Mouse (Mus musculus) urinary bladder, adult 18-20 months (tissue): Measurements from ENCODE around the gene Nprl3.
A peak's percentile ranks its signal among the peaks of the same experiment; 100 is the strongest.

Source experiments
- DNase-seq, 2 experiments: peaks; one replicate each; pipeline ENCODE4 v3.0.0; 2022; ENCODE audit warnings: low spot score in 2 of 2, mixed read lengths in 2 of 2

Nprl3 gene

DNA sequence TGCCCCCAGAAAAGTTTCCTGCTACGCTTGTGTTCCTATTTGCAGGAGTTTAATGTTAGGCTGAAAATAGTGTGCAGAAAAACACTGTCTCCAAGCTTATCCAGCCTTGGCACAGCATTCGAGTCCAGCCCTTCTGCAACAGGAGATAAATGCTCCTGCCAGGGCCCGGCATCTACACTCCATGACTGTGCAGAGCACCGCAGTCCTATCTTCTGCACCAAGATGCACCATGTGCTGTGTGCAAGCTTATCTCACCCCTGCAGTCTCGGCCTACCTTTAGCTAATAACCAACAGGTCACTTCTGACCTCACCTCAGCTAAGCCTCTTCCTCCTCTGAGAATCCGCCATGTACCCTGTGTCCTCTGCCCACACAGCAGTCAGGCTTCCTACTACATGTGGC lies 21.9 kb downstream of the Nprl3 start:
- no peak for DNase-seq

DNA sequence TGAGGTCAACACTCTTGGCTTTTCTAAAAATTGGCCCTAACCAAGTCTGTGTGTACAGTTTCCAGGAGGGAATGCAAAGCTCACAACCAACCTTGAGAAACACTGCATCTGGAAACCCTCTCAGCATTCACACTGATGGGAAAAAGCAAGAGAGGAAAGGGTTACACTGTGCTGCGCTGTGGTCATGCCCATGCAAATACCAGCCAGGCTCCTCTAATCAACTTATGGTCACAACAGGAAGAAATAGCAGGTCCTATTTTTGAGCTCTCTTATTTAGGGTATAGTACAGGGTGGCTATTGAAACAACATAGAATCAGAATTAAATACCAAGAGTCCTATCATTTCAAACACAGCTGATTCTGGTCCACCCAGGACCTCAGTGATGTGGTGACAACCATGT lies 22.9 kb downstream of the Nprl3 start:
- DNase-seq: no peak

DNA sequence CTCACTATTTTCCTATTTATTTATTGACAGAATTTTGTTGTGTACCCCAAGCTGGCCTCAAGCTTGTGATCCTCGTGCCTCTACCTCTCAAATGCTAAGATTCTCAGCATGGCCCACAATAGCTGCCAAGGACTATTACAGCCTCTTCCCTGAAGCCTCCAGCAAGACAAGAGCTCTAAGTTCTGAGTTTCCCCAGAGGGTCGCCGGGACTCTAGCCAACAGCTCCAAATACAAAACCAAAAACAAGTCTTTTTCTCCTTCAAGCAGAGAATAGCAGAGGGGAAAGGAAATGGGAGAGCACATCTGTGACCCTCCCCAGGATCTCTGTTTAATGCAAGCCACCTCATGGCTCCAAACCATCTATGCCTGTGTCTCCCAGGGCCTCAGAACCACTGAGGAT lies 23.4 kb downstream of the Nprl3 start:
- no peak for DNase-seq

DNA sequence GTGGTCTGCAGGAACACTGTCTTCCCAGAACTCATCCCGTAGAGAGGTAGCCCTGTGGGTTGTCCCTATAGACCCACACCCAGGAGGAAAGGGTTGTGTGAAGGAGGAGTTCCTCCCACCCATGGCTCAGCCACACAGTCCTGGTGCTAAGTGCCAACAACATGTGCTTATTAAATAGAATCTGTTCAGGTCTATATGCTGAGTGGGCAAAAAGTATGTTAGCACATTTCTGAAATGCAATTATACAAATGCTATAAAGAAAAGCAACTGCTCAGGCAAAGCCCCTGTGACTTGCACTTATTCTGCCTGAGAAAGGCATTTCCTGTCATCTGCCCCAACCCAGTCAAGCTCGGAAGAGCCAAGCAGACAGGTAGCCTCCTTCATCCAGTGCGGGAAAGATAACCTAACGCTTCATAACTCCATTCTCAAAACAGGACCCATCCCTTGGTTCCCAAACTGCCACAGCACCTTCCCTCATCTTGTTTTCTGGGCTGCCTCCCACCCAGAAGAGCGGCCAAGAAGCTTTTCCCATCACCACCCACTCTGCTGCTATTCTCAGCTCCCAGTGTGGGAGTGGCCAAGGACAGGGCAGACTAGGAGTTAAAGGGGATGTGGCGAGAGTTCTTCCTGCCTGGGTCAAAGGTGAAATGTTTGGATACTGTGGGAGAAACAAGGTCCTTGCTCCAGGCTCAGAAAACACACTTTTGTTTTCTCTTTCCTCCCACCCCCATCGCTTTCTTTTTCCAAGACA lies 24.1 kb downstream of the Nprl3 start:
- no peak for DNase-seq

DNA sequence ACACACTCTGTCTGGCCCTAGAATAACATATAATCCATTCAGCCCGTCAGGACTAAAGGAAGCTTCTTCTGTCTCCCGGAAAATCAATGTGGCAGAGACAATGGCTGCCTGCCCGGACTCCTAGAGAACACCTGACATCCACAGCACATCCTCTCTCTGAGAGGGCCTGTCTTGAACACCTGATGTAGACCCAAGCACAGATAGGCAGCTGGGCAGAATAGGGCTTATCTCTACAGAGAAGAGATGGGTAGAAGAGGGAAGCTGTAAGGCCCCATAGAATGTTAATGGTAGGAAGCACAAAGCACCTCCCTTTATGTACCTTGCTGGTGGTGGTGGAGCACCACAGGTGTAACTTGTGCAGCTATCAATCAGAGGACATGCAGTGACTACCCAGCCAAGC lies 25.3 kb downstream of the Nprl3 start:
- DNase-seq: no peak

DNA sequence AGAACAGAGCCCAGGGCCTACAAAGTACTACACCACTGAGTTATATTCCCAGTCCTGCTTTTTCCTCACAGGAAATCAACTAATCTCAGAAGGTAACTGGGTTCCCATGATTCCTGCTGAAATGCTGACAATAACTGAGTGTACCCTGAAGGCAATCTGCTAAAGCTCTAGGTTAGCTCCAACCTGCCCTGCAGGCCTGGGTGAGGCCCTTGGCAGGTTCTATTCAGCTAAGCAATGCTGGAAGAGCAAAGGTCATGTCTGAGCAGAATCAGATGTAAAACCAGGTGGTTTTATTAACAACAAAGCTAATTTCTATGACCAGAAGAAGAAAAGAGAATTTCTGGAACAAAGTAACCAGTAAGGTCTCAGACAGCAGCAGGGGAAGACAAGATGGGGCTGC lies 26.1 kb downstream of the Nprl3 start:
- DNase-seq: no peak

DNA sequence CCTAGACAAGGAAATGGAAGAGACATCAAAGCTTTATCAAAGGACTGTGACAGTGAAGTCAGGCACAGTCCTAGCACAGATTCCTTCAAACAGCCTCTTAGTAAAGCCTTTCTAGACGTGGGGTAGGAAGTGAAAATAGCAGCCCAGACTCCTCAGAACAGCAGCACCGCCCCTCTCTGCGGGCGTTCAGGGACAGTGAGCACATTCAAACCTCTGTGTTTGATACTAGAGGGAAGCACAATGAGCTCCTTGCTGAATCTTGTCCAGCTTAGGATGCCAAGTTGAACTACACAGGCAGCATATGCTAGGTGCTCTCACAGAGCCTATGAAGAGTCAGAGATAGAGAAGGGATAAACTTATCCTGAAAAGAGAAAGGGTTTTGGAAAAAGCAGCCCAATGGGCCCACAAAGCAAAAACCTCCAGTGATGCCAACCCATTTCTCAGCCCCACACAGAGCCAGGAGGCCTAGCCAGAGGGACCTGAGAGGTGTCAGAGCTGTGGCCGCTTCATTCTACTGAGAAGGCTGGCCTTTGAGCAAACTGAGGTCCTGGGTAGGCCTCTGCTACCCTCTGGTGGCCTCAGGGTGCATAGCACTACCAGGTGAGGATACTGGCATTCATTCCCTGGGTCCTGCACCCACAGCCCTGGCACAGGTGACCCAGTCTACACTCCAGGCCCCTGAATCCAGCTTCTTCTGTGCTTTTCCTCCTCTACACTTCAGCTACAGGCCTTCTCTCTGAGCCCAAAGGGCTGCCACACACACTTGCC lies 29.2 kb downstream of the Nprl3 start:
- DNase-seq: peak; percentile 36 to 70

DNA sequence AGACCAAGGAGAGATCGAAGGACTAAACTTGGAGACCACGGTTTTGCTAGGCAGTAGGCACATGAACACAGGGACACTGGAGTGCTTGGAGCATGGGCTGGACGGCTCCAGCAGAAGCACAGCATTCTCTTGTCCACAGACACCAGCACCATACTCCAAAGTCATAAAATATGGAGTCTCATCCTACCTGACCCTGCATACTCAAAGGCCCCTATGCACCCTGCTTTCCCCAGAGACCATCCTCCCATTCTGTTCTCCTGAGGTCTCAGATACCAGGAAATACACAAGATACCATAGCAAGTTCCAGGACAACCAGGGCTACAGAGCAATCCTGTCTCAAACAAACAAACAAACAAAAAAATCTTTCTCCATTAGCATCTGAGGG lies 30.1 kb downstream of the Nprl3 start:
- DNase-seq: no peak

DNA sequence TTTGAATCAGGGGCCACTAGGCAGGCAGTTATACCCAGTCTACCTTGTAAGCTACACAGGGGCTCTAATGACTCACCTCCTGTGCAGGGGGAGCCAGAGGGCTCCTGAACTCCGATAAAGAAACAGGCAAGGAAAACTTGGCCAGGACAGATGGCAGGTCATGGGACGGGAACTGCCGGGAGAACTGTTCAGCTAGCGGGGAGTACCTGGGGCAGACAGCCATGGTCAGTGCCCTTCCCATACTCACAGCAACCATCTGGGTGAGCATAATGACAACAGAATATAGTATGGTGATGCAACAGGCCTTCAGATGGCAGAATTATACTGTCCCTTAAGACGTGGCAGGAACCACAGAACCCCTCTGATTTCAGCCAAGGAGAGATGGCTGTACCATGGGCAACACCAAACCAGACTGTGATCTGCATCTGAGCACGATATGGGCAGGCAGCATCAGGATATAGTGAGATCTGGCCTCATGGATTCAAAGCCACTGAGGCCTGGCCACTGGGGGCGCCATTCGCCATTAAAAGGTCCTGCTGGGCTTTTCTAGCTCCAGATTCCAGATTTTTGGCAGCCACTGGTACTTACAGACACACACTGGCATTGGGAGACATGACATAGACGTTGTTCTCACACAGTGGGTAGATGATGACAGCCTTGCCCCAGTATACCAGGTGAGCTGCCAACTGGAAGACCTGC lies 30.6 kb downstream of the Nprl3 start:
- DNase-seq: no peak

DNA sequence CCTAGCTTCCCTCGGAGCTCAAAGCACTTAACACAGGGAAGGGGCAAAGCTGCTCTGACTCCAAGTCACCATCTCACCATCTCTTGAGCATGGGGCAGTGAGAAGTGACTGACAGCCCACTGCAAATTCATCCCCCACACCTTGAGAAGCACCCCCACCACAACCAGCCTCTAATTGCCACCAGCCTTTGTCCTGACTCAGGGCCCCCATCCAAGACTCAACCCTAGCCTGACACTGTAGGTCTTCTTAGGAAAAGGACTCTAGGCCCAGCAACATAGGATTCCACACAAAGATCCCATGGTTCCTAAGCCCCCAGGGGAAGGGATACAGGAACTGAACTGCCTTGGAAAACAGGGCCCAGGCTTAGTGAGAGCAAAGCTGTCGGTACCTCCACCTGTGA lies 31.4 kb downstream of the Nprl3 start:
- DNase-seq: no peak

DNA sequence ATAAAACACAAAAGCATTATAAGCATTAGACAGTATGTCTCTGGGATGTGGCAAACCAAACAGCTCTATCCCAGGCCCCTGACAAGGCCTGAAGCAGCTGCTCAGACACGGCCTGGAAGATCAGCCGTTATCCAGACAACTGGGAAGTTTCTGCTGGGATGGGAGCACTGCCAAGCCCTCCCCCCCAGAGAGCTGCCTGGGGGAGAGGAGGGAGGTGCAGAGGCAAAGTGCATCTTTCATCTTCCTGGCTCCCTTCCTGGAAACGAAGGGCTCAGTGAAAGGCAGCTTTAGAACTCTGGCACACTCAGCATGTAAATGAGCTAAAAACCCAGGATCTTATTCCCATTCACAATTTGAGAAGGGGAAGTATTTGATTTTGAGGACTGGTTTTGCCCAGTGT lies 31.9 kb downstream of the Nprl3 start:
- peak in 1 of 2 experiments; percentile 40 for DNase-seq

DNA sequence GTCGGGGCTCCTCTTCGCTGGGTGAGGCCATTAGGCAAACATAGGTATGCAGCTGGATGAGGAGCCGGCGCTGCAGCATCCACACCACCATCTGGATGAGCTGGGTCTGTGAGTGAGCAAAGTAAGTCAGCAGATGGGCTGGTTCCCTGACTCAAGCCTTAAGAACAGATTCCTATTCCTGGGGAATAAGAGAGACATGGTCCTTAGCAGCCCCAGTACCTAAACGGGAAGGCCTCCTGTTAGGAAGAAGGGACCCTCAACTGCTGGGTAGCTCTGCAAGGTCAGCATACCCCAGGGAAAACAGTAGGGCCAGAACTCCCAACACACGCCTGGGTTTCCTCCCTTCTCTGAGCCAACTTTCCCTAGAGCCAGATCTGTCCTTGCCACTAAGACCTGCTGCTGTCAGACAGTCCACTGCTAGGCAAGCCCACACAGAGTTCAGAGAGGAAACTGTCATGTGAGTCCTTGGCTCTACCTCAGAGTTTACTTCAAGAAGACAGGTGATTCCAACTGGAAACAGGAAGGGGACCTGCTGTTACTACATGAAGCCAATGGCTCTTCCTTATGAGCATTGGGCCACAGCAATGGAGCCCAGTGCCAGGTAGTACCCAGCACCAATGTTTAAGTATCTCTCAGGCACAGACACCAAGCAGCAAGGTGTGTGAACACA lies 32.6 kb downstream of the Nprl3 start:
- DNase-seq: no peak

DNA sequence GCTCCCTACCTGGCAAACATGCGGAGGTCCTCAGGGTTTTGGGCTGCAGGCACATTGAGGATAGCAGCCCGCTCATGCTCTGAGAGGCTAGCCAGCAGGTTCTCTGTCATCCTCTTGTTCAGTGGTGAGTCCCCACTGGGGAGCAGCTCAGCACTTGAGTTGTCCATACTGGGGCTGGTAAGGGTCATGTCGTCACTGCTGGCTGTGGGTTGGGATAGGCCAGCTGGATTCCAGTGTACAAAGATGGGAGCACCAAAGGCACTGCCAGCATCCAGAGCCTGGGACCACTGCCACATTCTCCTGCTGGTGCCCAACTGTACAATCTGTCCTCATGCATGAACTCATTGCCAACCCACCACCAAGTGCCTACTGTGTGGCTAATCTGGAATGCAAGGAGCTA lies 33.6 kb downstream of the Nprl3 start:
- no peak for DNase-seq

DNA sequence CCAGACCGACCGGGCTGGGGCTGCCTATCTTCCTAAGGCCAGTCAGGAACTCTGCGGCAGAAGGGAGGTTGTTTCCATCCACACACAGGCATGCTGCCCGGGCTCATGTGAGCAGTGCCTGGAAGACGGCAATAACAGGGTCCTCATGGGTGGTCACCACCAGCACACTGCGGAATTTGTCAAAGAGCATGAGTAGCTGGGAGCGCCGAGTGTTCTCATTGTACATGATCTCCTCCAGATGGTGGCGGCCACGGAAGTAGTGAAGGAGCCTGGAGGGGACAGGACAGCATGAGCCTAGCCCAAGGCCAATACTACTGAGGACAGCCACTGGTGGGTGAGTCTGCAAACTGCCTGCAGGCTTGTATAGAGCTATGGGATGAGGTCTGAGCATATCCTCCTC lies 34.7 kb downstream of the Nprl3 start:
- DNase-seq: no peak

DNA sequence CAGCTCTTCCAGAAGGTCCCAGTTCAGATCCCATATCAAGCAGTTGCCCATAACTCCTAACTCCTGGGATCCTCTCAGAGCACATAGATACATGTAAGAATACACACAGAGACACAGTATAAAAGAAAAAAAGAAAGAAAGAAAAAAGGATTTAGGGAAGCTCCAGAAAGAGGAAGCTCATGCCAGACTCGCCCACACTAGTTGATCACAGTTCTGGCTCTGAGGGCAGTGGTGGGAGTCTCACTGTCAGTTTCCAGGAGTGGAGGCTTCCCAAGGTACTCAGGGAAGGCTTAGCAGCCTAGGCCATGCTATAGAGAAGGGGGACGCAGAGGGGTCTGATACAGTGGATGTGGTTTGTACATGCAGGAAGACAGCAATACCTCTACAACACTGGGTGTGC lies 36.4 kb downstream of the Nprl3 start:
- no peak for DNase-seq

DNA sequence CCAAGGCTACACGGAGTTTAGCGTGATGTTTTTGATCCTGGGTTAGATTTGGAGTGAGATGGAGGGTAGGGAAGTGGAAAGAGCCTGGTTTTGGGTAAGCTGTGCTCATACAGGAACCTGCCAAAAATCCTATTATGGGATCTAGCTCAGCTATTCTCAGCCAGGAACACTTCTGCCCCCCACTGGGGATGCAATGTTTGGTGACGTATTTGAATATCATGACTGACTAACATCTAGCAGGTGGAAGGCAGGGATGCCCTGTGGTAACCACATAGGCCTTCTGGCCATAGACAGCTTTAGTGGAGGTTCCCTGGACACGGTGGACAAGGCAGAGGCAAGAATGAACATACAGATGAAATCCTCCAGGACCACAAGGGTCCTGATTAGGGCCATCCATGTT lies 37.3 kb downstream of the Nprl3 start:
- DNase-seq: no peak

DNA sequence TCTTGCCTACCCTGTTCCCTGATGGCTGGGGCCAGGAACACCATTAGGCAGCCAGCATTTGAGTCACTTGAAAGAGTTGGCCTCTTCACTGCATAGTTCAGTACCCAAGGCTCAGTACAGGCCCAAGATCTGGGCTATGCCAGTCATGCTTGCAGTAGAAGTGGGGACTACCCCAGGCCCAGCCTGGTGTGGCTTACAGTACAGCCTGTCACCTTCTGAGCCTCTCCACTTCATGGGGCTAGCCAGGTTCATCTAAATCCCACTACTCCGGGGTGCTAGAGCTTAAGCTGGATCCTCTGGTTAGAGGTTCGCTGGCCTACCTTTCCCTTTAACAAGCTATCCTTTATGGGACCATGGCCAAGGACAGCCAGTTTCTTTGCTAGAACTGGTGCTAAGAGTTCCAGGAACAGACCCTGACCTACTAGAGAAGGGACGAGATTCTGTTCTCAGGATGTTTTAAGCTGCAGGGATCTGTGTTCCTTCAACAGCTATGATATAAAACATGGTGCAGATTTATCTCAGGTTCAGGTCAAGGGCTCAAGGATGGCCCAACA lies 39.1 kb downstream of the Nprl3 start:
- DNase-seq: no peak

DNA sequence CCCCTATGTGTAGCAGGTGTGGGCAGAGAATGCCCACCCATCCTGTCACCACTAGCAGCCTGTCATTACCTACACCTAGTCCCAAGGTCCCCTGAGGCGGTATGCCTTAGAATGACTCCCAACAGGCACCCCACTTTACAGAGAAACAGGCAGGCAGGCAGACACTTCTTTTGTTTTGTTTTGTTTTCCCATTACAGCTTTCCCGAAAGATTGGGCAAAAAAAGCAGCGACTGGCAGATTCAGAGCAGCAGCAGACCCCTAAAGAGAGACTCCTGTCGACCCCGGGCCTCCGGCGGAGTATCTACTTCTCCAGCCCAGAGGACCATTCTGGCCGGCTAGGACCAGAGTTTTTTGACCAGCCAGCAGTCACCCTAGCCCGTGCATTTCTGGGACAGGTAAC lies 40.0 kb downstream of the Nprl3 start:
- no peak for DNase-seq

DNA sequence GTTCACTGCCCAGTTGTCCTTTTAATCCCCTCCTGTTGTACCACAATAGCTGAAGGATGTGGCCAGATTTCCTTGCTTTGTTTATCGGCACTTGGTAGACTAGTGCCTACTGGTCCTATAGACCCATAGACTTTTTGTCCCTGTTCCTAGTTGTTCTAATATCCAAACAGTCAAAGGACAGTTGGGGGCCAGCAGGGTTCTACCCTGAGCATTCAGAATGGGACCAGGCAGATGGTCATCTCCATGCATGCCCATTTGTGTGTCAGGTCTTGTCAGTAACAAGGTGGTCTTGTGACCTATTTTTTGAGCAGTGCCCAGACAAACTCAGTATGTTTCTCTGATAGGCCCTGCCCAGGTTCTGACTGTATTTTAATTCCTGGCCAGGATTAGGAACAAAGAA lies 40.5 kb downstream of the Nprl3 start:
- no peak for DNase-seq

DNA sequence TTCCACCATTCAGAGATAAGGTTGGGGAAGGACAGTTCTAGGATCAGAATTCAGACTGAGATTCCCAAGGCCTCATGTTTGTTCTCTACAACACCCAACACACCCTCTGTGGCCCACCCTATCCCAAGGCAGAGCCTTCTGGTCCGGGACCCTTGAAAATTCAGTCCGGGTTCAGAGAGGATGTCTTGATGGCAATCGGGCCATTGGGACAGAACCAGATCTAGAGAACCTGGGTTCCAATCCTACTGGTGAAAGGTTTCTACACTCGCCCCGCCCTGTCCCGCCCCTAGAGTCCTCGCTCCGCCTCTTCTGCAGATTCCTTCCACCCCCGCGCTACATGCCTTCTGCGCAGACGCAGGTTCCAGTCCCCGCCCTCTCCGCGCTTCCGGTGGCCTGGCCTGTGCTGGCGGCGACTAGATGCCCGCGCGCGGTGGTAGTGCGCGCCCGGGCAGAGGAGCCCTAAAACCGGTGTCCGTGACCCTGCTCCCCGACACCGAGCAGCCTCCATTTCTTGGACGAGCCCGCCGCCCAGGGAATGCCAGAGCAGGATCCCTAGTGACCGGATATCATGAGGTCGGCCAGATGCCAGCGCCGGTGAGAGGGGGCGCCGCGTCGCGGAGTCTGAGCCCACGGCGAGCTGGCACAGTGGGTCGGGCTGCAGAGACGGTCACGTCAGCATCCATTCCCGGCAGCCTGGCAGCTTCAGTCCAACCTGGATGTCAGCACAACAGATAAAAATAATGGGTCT lies 41.2 kb downstream of the Nprl3 start, which contains the start of gene Mpg:
Gene Mpg (plus strand): TSS at position 382 of the 748 bp plus-strand sequence.
- DNase-seq: peak; percentile 72 to 81
